Comparison of ENCODE assay signal across 9 mouse cellular contexts in the genomic region with DNA sequence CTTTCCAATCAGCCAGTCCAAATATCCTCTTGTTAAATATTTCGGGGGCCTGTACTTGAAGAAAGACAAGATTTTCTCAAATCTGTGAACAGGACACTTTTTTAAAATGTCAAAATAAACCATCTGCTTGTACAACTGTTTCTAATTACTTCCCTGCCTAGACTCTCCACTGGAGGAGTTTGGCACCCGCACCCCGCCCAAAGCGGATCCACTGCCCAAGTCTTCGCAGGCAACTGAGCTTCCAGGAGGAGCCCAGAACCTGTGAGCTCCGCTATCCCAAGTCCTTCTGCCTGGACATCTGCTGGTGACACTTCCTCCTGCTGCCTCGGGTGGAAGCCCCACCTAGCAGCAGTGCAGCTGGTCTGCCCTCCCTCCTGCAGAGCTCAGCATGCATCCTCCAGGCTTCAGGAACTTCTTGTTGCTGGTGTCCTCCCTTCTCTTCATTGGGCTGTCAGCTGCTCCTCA. TPM values are rescaled to one million over a fixed set of nuclear protein-coding genes. Genes with fewer than 3 reads are reported as not detected.
DNase-seq lines count a peak whose midpoint lies in the region; ATAC-seq and TF ChIP-seq lines count a peak whose summit lies in the region.
"Had no signal": no experiment of that assay in that cellular context is flagged by ENCODE, and none has a peak within 500 bp of the region (broad histone marks: within the 10 kb centered on the region; RNA-seq: fewer than 3 reads in every experiment).

Gene Itgbl1, plus strand, starts transcription at position 51 of the 465 bp plus-strand sequence.

- H3K9me3 ChIP-seq in E14TG2a.4 (ENCODE audit: low read length) = no peaks in the 10 kb centered on the region
- no peaks in the 10 kb centered on the region for H3K9me3 ChIP-seq in hindbrain, embryonic 13.5 days
- no peaks in the 10 kb centered on the region for H3K9me3 ChIP-seq in limb, embryonic 15.5 days
- H3K9me3 ChIP-seq: neural tube, embryonic 13.5 days had no signal

- H3K27me3 ChIP-seq in E14TG2a.4 (ENCODE audit: insufficient read depth, low read length) = no peaks in the 10 kb centered on the region
- no peaks in the 10 kb centered on the region for H3K27me3 ChIP-seq in hindbrain, embryonic 13.5 days
- no peaks in the 10 kb centered on the region for H3K27me3 ChIP-seq in limb, embryonic 15.5 days
- H3K27me3 ChIP-seq: neural tube, embryonic 13.5 days had no signal

- H3K4me3 ChIP-seq in E14TG2a.4 (replicated peaks; ENCODE audit: low read length) = 0 out of 2 replicates have a peak within 1 kb of the TSS, but pooled peaks have one; percentile 37
- H3K4me3 ChIP-seq in hindbrain, embryonic 13.5 days = no peak within 1 kb of the TSS
- H3K4me3 ChIP-seq in limb, embryonic 15.5 days = peak within 1 kb of the TSS; percentile 10; the same call in 1 of the 2 replicates
- H3K4me3 ChIP-seq: neural tube, embryonic 13.5 days had no signal

- TF ChIP-seq CTCF in E14TG2a.4 (conservative IDR thresholded peaks at IDR 0.05; ENCODE audit: low read length) = no peak

- no peak within 1 kb of the TSS for H3K27ac ChIP-seq in hindbrain, embryonic 13.5 days
- H3K27ac ChIP-seq in limb, embryonic 15.5 days = peak within 1 kb of the TSS; percentile 27; the same call in 1 of the 2 replicates
- H3K27ac ChIP-seq: neural tube, embryonic 13.5 days had no signal

- H3K9ac ChIP-seq in hindbrain, embryonic 13.5 days = no peak within 1 kb of the TSS
- no peak within 1 kb of the TSS for H3K9ac ChIP-seq in limb, embryonic 15.5 days
- H3K9ac ChIP-seq: neural tube, embryonic 13.5 days had no signal

- 39% methylated on average over 7 of the region's 7 CpGs for WGBS in hindbrain, embryonic 13.5 days
- WGBS in limb, embryonic 15.5 days = 19% methylated on average over 7 of the region's 7 CpGs

- no peaks in the 10 kb centered on the region for H3K36me3 ChIP-seq in E14TG2a.4 (ENCODE audit: insufficient read depth, low read length)
- H3K36me3 ChIP-seq in hindbrain, embryonic 13.5 days = no peaks in the 10 kb centered on the region
- no peaks in the 10 kb centered on the region for H3K36me3 ChIP-seq in limb, embryonic 15.5 days
- H3K36me3 ChIP-seq: neural tube, embryonic 13.5 days had no signal

- peak; percentile 61; the same call in 1 of the 2 replicates for ATAC-seq in hindbrain, embryonic 13.5 days (ENCODE audit: low FRiP score)
- no peak for ATAC-seq in limb, embryonic 15.5 days (ENCODE audit: insufficient number of reproducible peaks, low FRiP score, low TSS enrichment, low read depth)
- no peak for ATAC-seq in megakaryocyte, adult 5-6 weeks (ENCODE audit: poor library complexity, severe bottlenecking)

- peak; percentile 44 for DNase-seq in cerebellum, adult 9-10 months
- DNase-seq in frontal cortex, postnatal 10 days (ENCODE audit: low spot score in 2 of 2) = peak; percentile 18 to 19
- DNase-seq in spleen, postnatal 36 days (ENCODE audit: low spot score in 2 of 2) = no peak
- no peak for DNase-seq in adrenal gland, adult 2 months

- H3K4me1 ChIP-seq in E14TG2a.4 (replicated peaks; ENCODE audit: low read depth, low read length) = peaks cover 32% of the 10 kb centered on the region
- H3K4me1 ChIP-seq in hindbrain, embryonic 13.5 days (replicated peaks) = peaks cover 6% of the 10 kb centered on the region
- H3K4me1 ChIP-seq in limb, embryonic 15.5 days = peaks cover 8% of the 10 kb centered on the region

- H3K4me2 ChIP-seq in hindbrain, embryonic 13.5 days = no peak within 1 kb of the TSS
- H3K4me2 ChIP-seq in limb, embryonic 15.5 days = 0 out of 2 replicates have a peak within 1 kb of the TSS, but pooled peaks have one; percentile 7

RNA-seq across cellular contexts. Expression of gene Itgbl1, which starts in this region (rescaled TPM):
- 2.1 and 2.4 TPM in 2 replicates for polyA plus RNA-seq in hindbrain, embryonic 13.5 days (2015; fragmentation: Nextera tagmentation; extraction: Ambion mirVana)
- polyA plus RNA-seq in limb, embryonic 15.5 days (2015; fragmentation: Nextera tagmentation; extraction: Ambion mirVana) = 4.8 and 9.6 TPM in 2 replicates
- total RNA-seq in adrenal gland, adult 2 months (2021) = 1 to 10 TPM; 1.6 to 3.9 TPM
- 4.1 and 4.2 TPM in 2 replicates for polyA plus RNA-seq in adrenal gland, adult 2 months (2012; rRNA removed)
- not detected in 2 replicates for total RNA-seq in megakaryocyte, adult 5-6 weeks (2015)
- not detected in 2 replicates for total RNA-seq in megakaryocyte, adult 5-6 weeks (2017)

Comparison
In these comparisons a context has a peak if more than half of its experiments do, and no peak if none do; other contexts are left out.
1. DNase-seq: peak in cerebellum, adult 9-10 months (single experiment) and frontal cortex, postnatal 10 days (2 of 2); none in spleen, postnatal 36 days (0 of 2) and adrenal gland, adult 2 months (single experiment).